Mouse (Mus musculus): ENCODE results near the gene Gm884. TPM values are rescaled to one million over a fixed set of nuclear protein-coding genes. Genes with fewer than 3 reads are reported as not detected.

Gm884 gene
- polyA plus RNA-seq (2015; fragmentation: Nextera tagmentation; extraction: Ambion mirVana): not detected in 2 replicates

DNA sequence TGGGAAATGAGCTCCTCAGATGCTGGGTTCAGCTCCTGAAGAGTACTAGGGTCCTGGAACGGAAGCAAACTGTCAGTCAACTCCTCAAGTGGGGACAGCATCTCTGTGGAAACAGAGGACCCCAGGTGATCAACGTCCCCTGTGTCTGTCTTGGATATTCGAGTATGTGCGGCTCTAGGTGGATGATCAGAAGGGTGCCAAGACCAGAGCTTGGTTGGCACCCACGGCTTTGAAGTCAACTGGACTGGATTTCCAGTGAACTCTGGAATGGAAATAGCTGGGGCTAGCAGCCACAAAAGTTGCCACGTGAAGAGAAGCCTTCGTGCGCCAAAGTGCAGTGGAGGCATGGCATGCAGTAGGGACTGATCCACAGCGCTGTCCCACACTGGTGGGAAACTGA, at the start of gene Gm884:
Gm884 (minus strand) TSS at position 101 of the 400 bp plus-strand sequence.
- 85% methylated on average over 9 of the region's 9 CpGs for WGBS

GRCm38 (mm10) chr11:103666907-103667426, 46.0 kb upstream of the Gm884 start:
- Histone ChIP-seq H3K4me3 (replicated peaks) (no peak overlapping the region), H3K4me2 (replicated peaks) (peak overlapping the region; percentile 19; the same call in 1 of the 2 replicates), H3K27ac (no peak overlapping the region), H3K9me3 (no peaks in the 10 kb centered on the region), H3K4me1 (replicated peaks) (peaks cover 27% of the 10 kb centered on the region), H3K36me3 (no peaks in the 10 kb centered on the region), H3K9ac (replicated peaks) (no peak overlapping the region), H3K27me3 (peaks cover 9% of the 10 kb centered on the region; the same call in 1 of the 2 replicates)
- WGBS: 46% methylated on average over 13 of the region's 13 CpGs
- ATAC-seq: no peak

More for the DNA sequence above, at the start of gene Gm884:
- Histone ChIP-seq H3K4me2 (replicated peaks) (no peak within 1 kb of the TSS), H3K9me3 (no peaks in the 10 kb centered on the region), H3K27me3 (no peaks in the 10 kb centered on the region), H3K4me1 (replicated peaks) (no peaks in the 10 kb centered on the region), H3K9ac (replicated peaks) (no peak within 1 kb of the TSS), H3K27ac (no peak within 1 kb of the TSS), H3K36me3 (no peaks in the 10 kb centered on the region), H3K4me3 (replicated peaks) (no peak within 1 kb of the TSS)
- ATAC-seq: no peak

DNA sequence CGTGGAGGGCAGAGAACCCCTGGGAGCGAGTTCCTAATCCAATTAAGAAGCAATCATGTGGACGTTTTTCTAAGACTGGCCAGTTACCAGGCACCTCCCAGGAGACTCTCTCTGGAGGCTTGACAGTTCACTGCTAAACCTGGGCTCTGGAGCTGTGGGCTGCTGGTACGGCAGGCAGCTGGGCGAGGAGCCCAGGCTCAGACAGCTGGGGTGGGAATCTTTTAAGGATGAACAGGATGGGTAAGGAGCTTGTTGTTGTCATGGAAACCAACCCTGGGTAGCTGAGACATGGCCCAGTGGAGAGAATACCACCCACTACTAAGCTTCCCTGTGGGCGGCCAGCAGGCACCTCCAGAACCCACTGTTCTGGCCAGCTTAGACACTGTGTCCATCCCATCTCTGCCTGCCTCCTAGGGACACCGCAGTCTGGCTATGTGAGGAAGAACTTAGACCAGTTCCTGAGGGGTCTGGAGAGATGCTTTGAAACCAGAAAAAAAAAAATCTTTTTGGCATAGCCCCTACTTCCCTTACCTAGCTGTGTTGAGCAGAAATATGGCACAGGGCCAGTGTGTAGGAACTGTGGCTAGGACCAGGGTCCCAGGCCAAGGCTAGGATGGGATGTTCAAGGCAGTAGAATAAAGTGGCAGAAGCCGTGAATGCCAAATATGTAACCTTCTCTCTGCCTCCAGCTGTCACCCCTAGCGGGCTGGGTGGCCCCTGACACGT, 45.4 kb upstream of the Gm884 start:
- peak; percentile 82 for ATAC-seq
- Histone ChIP-seq H3K4me1 (replicated peaks) (peaks cover 27% of the 10 kb centered on the region), H3K27me3 (peaks cover 9% of the 10 kb centered on the region; the same call in 1 of the 2 replicates), H3K4me2 (replicated peaks) (peak overlapping the region; percentile 19; the same call in 1 of the 2 replicates), H3K9ac (replicated peaks) (no peak overlapping the region), H3K4me3 (replicated peaks) (no peak overlapping the region), H3K36me3 (no peaks in the 10 kb centered on the region), H3K27ac (peak overlapping the region; percentile 44), H3K9me3 (no peaks in the 10 kb centered on the region)
- WGBS: 15% methylated on average over 10 of the region's 10 CpGs

DNA sequence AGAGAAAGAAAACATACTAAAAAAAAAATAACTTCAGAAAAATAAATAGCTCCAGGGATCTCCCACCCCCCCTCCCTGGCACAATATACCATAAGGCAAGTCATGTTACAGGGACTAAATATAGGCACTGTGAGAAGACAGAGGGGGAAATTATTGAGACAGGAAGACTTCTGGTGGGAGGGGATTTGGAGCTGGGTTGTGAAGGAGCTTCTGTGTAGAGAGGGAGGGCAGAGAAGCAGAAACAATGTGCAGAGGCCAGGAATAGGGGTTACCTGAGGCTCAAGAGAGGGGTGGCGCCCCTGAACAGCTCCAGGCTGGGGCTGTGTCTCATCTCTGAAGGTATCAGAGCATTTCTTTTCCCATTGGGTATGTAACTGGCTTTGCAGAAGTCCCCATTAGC, 44.8 kb upstream of the Gm884 start:
- H3K27ac ChIP-seq: peak overlapping the region; percentile 44
- WGBS: 32% methylated on average over 1 of the region's 1 CpGs

GRCm38 (mm10) chr11:103663119-103663518, 42.2 kb upstream of the Gm884 start:
- peaks cover 9% of the 10 kb centered on the region; the same call in 1 of the 2 replicates for H3K27me3 ChIP-seq
- no peak overlapping the region for H3K27ac ChIP-seq
- H3K9me3 ChIP-seq: no peaks in the 10 kb centered on the region
- no peak overlapping the region for H3K4me2 ChIP-seq (replicated peaks)
- peaks cover 27% of the 10 kb centered on the region for H3K4me1 ChIP-seq (replicated peaks)
- no peak overlapping the region for H3K4me3 ChIP-seq (replicated peaks)
- no peak for ATAC-seq
- H3K9ac ChIP-seq (replicated peaks): no peak overlapping the region
- WGBS: 89% methylated on average over 8 of the region's 8 CpGs
- no peaks in the 10 kb centered on the region for H3K36me3 ChIP-seq

More for the DNA sequence above, 44.8 kb upstream of the Gm884 start:
- Histone ChIP-seq H3K27me3 (peaks cover 9% of the 10 kb centered on the region; the same call in 1 of the 2 replicates), H3K9me3 (no peaks in the 10 kb centered on the region), H3K36me3 (no peaks in the 10 kb centered on the region), H3K4me3 (replicated peaks) (no peak overlapping the region), H3K4me2 (replicated peaks) (peak overlapping the region; percentile 19; the same call in 1 of the 2 replicates), H3K9ac (replicated peaks) (no peak overlapping the region), H3K4me1 (replicated peaks) (peaks cover 27% of the 10 kb centered on the region)
- no peak for ATAC-seq

GRCm38 (mm10) chr11:103662546-103662945, 41.6 kb upstream of the Gm884 start:
- Histone ChIP-seq H3K4me2 (replicated peaks) (no peak overlapping the region), H3K27ac (no peak overlapping the region), H3K4me3 (replicated peaks) (no peak overlapping the region), H3K27me3 (peaks cover 11% of the 10 kb centered on the region), H3K36me3 (no peaks in the 10 kb centered on the region), H3K9me3 (no peaks in the 10 kb centered on the region), H3K4me1 (replicated peaks) (peaks cover 26% of the 10 kb centered on the region), H3K9ac (replicated peaks) (no peak overlapping the region)
- 81% methylated on average over 5 of the region's 5 CpGs for WGBS
- no peak for ATAC-seq

GRCm38 (mm10) chr11:103661863-103662262, 40.9 kb upstream of the Gm884 start:
- H3K4me1 ChIP-seq (replicated peaks): peaks cover 19% of the 10 kb centered on the region
- no peak overlapping the region for H3K4me2 ChIP-seq (replicated peaks)
- WGBS: 78% methylated on average over 4 of the region's 4 CpGs
- H3K27me3 ChIP-seq: peaks cover 16% of the 10 kb centered on the region; the same call in 1 of the 2 replicates
- no peak for ATAC-seq
- H3K4me3 ChIP-seq (replicated peaks): no peak overlapping the region
- H3K36me3 ChIP-seq: no peaks in the 10 kb centered on the region
- H3K9ac ChIP-seq (replicated peaks): no peak overlapping the region
- H3K27ac ChIP-seq: no peak overlapping the region
- no peaks in the 10 kb centered on the region for H3K9me3 ChIP-seq

DNA sequence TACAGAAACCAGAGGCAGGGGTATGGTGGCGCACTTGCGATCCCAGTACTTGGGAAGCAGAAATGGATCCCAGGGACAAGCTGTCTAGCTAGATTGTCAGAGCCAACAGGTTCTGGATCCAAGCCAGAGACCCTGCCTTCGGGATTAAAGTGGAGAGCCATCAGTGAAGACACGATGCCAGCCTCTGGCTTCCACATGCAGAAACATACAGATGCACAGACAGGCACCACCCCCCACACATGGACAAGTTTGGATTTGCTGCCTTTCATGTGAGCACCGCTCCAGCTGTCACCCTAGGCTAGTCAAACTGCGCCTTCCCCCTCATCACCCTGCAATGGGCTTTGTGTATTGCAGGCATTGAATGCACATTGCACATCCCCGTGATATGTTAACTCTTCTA, 37.2 kb upstream of the Gm884 start:
- no peak for ATAC-seq
- peaks cover 45% of the 10 kb centered on the region for H3K27me3 ChIP-seq

DNA sequence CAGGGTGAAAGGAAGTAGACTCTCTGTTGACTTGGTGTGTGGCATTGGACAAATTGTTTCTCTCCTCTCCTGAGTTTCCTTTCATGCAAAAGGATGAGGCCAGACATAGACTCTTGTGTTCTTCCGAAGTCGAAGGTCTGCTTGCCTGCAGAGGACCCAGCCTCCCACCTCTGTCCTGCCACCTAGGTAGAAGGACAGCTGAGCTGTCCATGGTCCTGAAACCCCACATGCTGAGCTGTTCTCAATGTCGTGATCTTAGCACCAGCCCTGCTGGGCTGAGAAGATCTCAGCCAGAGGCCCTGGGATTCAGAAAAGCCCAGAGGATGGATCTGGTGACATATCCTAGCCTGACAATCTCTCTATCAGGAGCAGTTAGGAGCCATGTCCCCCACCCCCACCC, 35.6 kb upstream of the Gm884 start:
- 14% methylated on average over 3 of the region's 3 CpGs for WGBS
- ATAC-seq: no peak
- Histone ChIP-seq H3K4me1 (replicated peaks) (0 out of 2 replicates have a peak, but pooled peaks cover 5% of the 10 kb centered on the region), H3K27me3 (peaks cover 60% of the 10 kb centered on the region), H3K4me3 (replicated peaks) (no peak overlapping the region), H3K9ac (replicated peaks) (no peak overlapping the region), H3K36me3 (no peaks in the 10 kb centered on the region), H3K4me2 (replicated peaks) (no peak overlapping the region), H3K27ac (no peak overlapping the region), H3K9me3 (no peaks in the 10 kb centered on the region)

More for the DNA sequence above, 37.2 kb upstream of the Gm884 start:
- Histone ChIP-seq H3K9ac (replicated peaks) (no peak overlapping the region), H3K9me3 (no peaks in the 10 kb centered on the region), H3K4me3 (replicated peaks) (no peak overlapping the region), H3K4me2 (replicated peaks) (no peak overlapping the region), H3K36me3 (no peaks in the 10 kb centered on the region), H3K4me1 (replicated peaks) (0 out of 2 replicates have a peak, but pooled peaks cover 5% of the 10 kb centered on the region), H3K27ac (no peak overlapping the region)
- WGBS: 77% methylated on average over 7 of the region's 7 CpGs

DNA sequence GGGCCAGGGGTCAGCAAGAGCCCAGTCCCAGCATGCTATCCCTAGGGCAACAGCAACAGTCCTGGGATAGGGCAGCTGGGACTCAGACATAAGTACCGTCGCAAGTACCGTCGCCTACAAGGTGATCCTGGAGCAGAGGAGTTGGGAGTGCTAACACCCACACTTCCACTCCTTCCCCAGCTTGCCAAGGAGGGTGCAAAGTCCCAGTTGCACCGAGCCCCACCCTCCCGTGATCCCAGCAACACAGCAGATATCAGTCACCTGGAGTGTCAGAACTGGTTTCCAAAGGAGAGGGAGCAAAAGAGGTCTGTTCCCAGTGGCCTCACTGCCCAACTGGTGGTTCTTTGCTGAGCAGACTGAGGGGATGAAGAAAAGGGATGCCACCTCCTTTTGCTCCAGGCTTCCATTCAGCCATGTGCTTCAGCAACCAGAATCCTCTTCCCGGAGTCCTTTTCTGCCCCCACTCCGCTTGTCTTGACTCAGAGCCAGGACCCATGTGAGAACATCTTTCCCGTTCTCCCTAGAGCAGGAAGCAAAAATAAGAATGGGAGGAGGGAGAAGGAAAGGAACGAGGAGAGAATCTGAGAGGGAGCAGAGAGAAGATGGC, 32.5 kb upstream of the Gm884 start:
- no peak for ATAC-seq
- Histone ChIP-seq H3K4me1 (replicated peaks) (peaks cover 21% of the 10 kb centered on the region), H3K4me2 (replicated peaks) (no peak overlapping the region), H3K36me3 (no peaks in the 10 kb centered on the region), H3K27ac (no peak overlapping the region), H3K9ac (replicated peaks) (no peak overlapping the region), H3K4me3 (replicated peaks) (no peak overlapping the region), H3K9me3 (no peaks in the 10 kb centered on the region), H3K27me3 (peaks cover 91% of the 10 kb centered on the region)
- WGBS: 78% methylated on average over 10 of the region's 10 CpGs

- Histone ChIP-seq H3K9me3 (no peaks in the 10 kb centered on the region), H3K9ac (replicated peaks) (no peak overlapping the region), H3K4me2 (replicated peaks) (no peak overlapping the region), H3K27me3 (peaks cover 98% of the 10 kb centered on the region), H3K4me1 (replicated peaks) (peaks cover 25% of the 10 kb centered on the region), H3K27ac (no peak overlapping the region), H3K36me3 (no peaks in the 10 kb centered on the region), H3K4me3 (replicated peaks) (no peak overlapping the region)
- no peak for ATAC-seq
- 83% methylated on average over 6 of the region's 6 CpGs for WGBS
These were observed 30.5 kb upstream of the Gm884 start for GRCm38 (mm10) chr11:103651426-103651825.

DNA sequence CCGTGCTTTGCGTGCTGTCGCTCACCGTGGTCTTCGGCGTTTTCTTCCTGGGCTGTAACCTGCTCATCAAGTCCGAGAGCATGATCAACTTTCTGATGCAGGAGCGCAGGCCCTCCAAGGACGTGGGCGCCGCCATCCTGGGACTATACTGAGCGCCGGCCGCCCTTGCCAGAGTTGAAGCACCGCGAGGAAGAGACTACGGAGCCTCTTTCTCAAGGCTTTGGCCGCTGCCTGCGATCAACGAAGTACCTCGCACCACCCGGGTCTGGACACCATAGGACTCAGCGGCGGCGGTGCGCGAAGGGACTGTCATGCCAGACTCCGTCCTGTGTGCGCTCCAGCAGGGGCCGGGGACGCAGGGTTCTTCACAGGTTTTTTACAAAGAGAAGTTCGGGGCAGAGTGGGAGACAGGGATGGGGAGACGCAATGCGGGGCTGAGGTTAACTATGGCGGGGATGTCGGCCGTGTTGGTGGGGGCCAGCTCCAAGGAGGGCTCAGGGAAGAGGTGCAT, 29.1 kb upstream of the Gm884 start:
- Histone ChIP-seq H3K4me3 (replicated peaks) (peak overlapping the region; percentile 39), H3K9ac (replicated peaks) (no peak overlapping the region; the same call in 1 of the 2 replicates), H3K27ac (no peak overlapping the region), H3K4me1 (replicated peaks) (peaks cover 20% of the 10 kb centered on the region), H3K4me2 (replicated peaks) (peak overlapping the region; percentile 62), H3K9me3 (no peaks in the 10 kb centered on the region), H3K36me3 (no peaks in the 10 kb centered on the region), H3K27me3 (peaks cover 94% of the 10 kb centered on the region)
- no peak for ATAC-seq
- under 1% methylated on average over 37 of the region's 37 CpGs for WGBS

All from midbrain, embryonic 13.5 days (tissue).